Mouse (Mus musculus): ENCODE data around the gene Cdc34.

The Cdc34 gene

DNA sequence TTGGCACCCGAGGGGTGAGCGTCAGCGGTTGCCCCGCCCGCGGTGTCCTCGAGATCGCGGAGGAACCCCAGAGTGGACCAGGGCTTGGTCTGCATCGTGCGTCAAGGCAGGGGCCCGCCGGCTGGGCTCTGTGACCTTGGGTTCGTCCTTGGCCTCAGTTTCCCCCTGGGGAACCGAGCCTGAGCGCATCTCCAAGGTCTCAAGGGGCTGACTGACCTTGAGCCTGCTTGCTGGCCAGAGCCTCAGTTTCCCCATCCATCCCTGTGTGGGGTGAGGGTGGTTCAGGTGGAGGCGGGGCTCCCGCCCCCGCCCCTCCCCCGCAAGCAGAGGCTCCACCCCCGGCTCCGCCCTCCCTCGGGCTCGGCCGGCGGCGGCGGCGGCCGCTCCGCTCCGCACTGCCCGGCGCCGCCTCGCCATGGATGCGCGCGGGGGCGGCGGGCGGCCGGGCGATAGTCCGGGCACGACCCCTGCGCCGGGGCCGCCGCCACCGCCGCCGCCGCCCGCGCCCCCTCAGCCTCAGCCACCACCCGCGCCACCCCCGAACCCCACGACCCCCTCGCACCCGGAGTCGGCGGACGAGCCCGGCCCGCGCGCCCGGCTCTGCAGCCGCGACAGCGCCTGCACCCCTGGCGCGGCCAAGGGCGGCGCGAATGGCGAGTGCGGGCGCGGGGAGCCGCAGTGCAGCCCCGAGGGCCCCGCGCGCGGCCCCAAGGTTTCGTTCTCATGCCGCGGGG, 34.4 kb downstream of the Cdc34 start, which contains the start of gene Hcn2:
TSS of gene Hcn2 (plus strand) at position 381 of the 734 bp plus-strand sequence.
- DNase-seq (ENCODE audit: low spot score in 2 of 2) = no peak

DNA sequence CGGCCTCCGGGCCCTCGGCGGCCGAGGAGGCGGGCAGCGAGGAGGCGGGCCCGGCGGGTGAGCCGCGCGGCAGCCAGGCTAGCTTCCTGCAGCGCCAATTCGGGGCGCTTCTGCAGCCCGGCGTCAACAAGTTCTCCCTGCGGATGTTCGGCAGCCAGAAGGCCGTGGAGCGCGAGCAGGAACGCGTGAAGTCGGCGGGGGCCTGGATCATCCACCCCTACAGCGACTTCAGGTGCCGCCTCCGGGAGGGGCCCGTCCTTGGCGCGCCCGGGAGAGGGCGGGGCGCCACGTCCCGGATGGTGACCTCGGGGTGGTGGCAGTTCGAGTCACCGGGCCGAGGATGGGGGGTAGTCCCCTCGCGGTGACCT, 35.0 kb downstream of the Cdc34 start:
- no peak for DNase-seq (ENCODE audit: low spot score in 2 of 2)

DNA sequence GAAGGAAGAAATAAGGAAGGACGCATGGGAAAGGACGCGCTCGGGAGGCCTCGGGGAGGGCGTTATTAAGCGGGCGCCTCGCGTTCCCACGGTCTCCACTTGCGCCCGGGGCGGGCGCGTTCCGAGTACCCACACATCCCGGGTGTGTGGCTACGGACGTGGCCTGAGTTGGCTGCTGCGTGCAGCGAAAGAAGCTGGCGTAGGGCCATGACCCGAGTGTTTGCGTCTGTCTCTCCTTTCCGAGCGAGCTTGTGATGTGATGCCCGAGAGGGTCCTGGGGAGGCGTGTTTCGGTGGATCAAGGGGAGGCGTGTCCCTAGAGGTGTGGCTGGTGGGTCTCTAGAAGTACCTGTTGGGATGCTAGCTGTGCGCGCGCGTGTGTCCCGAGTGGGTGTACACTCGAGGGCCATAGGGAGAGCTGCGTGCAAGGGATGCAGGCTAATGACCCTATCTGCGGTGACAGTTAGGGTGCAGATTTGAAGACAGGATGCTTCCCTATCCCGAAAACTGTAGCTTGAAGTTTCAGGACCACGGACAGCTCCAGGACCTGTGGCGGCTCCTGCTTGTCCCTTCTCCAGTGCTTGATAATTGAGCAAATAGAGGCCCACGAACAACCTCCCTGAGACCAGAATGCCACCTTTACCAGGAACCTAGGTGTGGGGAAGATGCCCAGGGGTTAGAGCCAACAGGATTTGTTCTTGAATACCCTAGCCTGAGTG, 35.8 kb downstream of the Cdc34 start:
- DNase-seq (ENCODE audit: low spot score in 2 of 2) = peak in 1 of 2 experiments; percentile 68

DNA sequence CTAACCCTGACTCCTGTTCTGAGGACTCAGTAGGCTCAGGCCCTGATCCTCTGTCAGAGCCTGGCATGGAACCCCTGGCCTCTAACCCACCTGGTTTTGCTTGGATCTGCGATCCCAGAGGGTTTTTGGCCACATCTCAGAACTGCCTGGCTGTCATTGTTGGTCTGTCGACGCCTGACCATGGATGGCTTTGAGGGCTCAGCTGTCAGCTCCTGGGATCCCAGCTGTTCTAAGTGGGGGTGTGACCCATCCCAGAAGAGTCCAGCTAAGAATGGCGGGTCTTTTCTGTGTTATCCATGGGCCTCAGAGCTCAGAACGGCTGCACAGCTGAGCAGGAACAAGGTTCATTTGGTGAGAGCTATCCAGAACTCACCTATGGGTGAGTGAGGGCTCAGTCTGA, 39.1 kb downstream of the Cdc34 start:
- no peak for DNase-seq (ENCODE audit: low spot score in 2 of 2)

DNA sequence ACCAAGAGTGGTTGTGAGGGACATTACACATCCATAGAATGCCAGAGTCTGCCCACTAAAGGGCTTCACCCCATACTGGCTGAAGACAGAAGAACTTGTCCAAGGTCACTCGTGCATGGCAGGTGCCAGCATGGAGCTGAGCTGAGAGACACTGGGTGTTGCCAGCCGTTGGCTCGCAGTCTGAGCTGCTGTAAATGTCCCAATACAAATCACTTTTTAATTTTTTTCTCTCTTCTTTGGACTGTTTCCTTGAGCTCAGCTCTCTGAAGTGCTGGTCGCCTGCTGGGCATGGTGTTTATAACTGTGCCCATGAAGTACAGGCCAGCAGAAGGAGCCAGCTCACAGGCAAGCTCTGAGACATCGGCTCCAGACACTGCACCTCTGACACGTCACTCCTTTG, 41.1 kb downstream of the Cdc34 start:
- DNase-seq (ENCODE audit: low spot score in 2 of 2) = no peak

DNA sequence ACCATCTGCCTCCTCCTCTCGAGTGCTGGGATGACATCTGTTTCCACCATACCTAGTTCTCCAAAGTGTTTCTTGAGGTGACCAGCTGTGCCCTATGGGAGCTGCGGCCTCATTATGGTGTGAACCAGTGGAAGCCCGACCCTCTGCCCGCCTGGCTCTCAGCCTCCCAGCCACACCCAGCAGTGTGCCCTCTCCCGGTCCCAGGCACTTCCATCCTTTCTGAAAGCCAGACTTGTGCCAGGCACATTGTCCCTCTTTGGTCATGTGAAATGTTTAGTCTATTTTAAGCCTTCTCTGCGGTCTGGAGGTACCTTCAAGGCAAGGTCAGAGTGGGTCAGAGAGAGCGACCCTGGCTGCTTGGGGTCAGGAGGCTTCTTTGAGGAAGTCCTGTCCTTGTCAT, 41.7 kb downstream of the Cdc34 start:
- DNase-seq (ENCODE audit: low spot score in 2 of 2) = no peak

DNA sequence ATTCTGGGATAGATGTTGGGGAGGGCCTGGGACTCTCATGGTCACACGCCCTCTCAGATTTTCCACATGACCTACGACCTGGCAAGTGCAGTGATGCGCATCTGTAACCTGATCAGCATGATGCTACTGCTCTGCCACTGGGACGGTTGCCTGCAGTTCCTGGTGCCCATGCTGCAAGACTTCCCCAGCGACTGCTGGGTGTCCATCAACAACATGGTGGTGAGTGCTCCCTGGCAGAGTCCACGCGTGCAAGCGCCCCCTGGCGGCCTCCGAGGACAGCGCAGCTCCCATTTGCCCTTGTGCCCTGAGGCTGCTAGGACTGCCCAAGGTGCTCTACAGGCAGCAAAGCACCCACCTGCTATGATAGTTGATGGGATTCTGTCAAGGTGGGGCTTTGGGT, 44.1 kb downstream of the Cdc34 start:
- DNase-seq (ENCODE audit: low spot score in 2 of 2) = peak in 1 of 2 experiments; percentile 49

DNA sequence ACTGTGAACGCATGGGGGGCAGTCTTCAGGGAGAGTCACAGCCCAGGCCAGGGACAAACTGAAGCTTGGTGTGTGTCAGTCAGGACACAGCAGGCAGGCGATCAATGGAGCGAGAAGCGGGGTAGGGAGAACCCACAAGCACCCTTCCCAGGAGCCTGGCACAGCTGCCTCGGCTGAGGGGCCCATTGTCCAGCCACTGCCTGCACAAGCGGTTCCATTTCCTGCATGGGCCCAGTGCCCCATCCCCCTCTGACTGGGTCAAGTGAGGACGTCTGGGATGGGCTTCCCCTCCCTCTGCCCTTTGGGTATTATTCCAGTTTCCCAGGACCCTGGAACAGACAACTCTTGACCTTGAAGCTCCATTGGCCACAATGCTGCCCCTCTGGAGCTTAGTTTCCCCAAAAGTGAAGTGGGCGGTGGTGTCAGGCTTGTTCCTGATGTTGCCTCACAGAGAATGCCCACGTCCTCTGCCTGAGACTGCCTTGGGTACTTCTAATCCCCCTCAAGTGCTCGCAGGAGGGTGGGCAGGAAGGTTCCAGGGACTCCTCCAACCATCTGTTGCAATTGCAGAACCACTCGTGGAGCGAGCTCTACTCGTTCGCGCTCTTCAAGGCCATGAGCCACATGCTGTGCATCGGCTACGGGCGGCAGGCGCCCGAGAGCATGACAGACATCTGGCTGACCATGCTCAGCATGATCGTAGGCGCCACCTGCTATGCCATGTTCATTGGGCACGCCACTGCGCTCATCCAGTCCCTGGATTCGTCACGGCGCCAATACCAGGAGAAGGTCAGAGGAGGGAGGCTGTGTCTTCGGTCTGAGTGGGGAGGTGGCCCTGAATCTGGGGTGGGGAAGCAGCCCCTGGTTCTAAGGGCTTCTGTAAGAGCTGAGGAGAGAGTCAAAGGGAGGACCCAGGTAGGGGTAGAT, 46.6 kb downstream of the Cdc34 start:
- no peak for DNase-seq (ENCODE audit: low spot score in 2 of 2)

DNA sequence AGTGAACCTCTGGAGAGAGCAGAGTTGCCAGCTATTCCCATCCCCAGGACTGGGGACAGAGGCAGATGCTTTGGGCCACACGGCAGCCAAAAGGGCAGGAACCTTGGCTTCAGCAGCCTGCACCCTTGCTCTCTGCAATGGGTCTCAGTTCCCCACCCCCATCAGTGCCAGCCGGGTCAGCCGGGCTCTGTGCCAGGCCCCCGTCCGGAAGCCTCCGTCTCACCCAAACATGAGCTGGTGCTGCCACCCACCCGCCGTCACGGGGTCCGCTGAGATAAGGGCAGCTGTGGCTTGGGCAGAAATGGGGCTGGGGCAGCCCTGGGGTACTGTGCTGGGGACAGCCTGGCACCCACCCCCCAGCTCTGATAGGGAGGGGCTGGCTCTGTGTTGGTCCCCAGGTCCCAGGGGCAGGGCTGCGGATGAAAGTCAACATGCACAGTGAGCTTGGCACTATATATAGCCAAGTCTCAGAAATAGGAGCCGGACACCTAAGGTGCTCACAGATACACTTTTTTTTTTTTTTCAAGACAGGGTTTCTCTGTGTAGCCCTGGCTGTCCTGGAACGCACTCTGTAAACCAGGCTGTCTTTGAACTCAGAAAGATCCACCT, 47.5 kb downstream of the Cdc34 start:
- DNase-seq (ENCODE audit: low spot score in 2 of 2) = no peak

DNA sequence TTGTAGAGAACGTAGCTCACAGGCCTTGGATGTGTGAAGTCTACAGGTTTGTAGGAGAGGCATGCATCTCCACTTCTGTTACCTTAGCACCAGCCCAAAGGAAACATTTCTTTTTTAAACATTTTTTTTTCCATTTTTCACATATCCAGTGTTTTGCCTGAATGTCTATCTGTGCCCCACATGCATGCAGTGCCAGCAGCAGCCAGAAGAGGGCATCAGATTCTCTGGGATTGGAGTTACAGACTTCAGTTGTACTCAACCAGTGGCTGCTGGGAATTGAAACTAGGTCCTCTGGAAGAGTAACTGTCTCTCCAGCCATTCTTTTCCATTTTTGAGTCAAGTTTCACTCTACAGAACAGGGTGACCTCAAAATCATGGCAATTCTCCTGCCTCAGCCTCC, 50.5 kb downstream of the Cdc34 start:
- no peak for DNase-seq (ENCODE audit: low spot score in 2 of 2)

DNA sequence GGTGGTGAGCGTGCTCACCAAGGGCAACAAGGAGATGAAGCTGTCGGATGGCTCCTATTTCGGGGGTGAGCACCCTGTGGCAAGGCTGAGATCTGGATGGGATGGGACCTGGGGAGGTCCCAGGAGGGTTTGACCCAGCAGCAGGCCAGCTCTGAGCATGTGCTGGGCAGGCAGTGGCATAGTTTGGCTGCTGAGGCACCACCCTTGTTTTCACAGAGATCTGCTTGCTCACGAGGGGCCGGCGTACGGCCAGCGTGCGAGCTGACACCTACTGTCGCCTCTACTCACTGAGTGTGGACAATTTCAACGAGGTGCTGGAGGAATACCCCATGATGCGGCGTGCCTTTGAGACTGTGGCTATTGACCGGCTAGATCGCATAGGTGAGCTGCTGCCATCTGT, 51.9 kb downstream of the Cdc34 start:
- no peak for DNase-seq (ENCODE audit: low spot score in 2 of 2)

DNA sequence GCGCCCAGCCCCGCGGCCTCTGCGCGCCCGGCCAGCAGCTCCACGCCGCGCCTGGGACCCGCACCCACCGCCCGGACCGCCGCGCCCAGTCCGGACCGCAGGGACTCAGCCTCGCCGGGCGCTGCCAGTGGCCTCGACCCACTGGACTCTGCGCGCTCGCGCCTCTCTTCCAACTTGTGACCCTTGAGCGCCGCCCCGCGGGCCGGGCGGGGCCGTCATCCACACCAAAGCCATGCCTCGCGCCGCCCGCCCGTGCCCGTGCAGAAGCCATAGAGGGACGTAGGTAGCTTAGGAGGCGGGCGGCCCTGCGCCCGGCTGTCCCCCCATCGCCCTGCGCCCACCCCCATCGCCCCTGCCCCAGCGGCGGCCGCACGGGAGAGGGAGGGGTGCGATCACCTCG, 53.4 kb downstream of the Cdc34 start:
- DNase-seq (ENCODE audit: low spot score in 2 of 2) = no peak

DNA sequence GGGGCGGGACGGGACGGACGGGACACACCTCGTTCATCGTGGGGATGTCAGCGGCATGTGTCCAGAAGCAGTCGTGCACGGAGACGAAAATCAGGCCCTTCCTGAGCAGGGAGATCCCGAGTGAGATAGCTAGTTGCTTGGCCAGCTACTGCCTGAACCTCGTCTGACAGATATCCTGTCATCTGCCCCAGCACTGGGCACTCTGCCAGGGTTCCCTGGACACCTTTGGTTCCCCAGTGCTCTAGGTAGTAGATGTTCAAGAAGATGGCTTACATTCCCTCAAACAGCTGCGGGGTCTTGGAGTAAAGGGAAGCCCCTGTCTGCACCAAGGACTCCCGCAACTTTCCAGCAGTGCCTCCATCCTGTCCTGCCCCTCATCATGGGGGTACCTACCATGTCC, 54.7 kb downstream of the Cdc34 start:
- no peak for DNase-seq (ENCODE audit: low spot score in 2 of 2)
